Mouse (Mus musculus): ENCODE results near the gene Iqce.

DNA sequence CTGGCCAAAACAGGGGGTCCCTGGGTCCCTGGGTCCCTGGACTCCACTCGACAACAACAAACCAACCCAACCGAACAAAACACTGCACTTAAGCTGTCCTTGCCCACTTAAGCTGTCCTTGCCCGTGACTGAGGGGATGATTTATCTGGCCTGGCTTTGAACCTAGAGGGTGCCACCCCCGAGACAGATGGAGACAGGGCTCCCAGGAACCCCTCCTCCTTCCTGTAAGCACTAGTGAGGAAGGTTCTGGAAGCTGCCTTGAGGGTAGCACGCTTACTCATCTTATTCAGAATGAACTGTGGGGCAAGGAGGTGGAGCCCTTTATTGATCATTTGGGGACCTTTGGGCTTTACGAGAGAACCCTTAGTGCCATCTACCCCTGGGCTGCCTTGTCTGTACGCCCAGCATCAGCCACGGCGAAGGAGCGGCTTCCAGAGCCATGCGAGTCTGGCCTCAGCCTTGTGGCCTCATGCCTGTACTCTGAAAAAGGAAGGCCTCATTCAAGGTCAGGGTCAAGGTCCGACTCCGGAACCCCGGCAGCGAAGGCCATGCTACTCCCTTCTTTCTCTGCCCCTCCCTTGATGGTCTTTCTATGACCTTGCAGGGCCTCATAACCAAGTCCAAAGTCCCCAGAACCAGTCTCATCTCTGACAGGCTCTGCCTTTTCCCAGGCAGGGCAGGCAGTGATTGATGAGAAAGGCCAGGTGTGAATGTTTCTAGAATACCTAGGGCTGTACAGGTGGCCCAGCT lies 47.9 kb downstream of the Iqce start:
- no peak for TF ChIP-seq POLR2A (IDR thresholded peaks at IDR 0.05; ENCODE audit: extremely low read depth, insufficient read depth, low read length)
- no peak for TF ChIP-seq CTCF (IDR thresholded peaks at IDR 0.05; ENCODE audit: low read depth, low read length)
